Comparison of ENCODE assay signal across 9 mouse cellular contexts in the genomic region with DNA sequence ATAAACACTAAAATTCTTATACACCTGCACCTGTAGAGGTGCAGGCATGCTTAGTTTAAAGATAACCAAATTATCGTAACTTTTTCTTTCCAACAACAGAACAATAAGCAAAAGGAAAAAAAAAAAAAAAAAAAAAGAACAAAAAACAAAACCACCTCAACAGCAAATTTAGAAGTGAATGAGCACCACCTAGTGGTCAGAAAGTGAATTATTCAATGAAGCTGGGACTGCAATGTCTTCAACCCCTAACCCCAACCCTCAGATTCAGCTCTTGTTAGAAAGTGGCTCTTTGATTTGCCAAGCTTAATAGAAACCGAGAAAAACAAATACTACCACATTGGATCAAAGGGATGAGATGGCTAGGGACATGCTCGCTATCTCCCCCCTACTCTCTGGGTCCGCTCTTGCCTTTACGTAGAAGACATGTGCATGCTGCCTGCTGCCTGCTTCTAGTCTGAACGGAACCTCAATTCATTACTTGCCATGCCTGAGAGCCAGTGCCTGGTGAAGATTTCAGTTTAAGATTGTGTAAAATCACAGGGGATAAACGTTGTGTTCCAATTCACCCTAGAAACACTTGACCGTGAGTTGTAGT.
DNase-seq lines count a peak whose midpoint lies in the region; TF ChIP-seq lines count a peak whose summit lies in the region.
"Had no signal": no experiment of that assay in that cellular context is flagged by ENCODE, and none has a peak within 500 bp of the region (broad histone marks: within the 10 kb centered on the region; RNA-seq: fewer than 3 reads in every experiment).

No protein-coding gene starts in this region.

- H3K4me1 ChIP-seq in liver, adult 2 months (ENCODE audit: control insufficient read depth, insufficient read depth, low read length), result no peaks in the 10 kb centered on the region
- H3K4me1 ChIP-seq: neural tube, embryonic 12.5 days had no signal

- 56% methylated on average over 8 of the region's 8 CpGs for WGBS in liver, adult 2 months

- peak; percentile 21 to 37 for DNase-seq in cerebellum, adult 18-20 months
- DNase-seq in cerebellum, adult 11-12 months, result no peak
- peak; percentile 41 for DNase-seq in liver, adult 2 months (ENCODE audit: extremely low read depth, low read depth, low spot score)
- DNase-seq in liver, result no peak
- DNase-seq in brain, adult 2 months (ENCODE audit: low read depth, low spot score), result peak; percentile 80
- peak; percentile 72 to 78 for DNase-seq in heart, postnatal 10 days
- peak; percentile 15 for DNase-seq in naive thymus-derived CD4-positive, alpha-beta T cell, adult 2 months (ENCODE audit: low read depth)
- DNase-seq in gastrocnemius, adult 8-10 months (ENCODE audit: low spot score in 2 of 2), result no peak

- H3K4me3 ChIP-seq in liver, adult 2 months (ENCODE audit: insufficient read depth, low read depth, low read length), result no peak overlapping the region
- H3K4me3 ChIP-seq: neural tube, embryonic 12.5 days had no signal

- no peaks in the 10 kb centered on the region for H3K79me2 ChIP-seq in liver, adult 2 months (ENCODE audit: control insufficient read depth, insufficient read depth, low read length)

- H3K9ac ChIP-seq in liver, adult 2 months (ENCODE audit: low read depth, low read length), result no peak overlapping the region
- H3K9ac ChIP-seq: neural tube, embryonic 12.5 days had no signal

- no peaks in the 10 kb centered on the region for H3K27me3 ChIP-seq in liver, adult 2 months (ENCODE audit: control insufficient read depth, insufficient read depth, low read length)
- H3K27me3 ChIP-seq: neural tube, embryonic 12.5 days had no signal

- H3K27ac ChIP-seq in liver, adult 2 months (replicated peaks; ENCODE audit: insufficient read depth, low read depth, low read length), result no peak overlapping the region
- H3K27ac ChIP-seq: neural tube, embryonic 12.5 days had no signal

- intact Hi-C loops in heart, postnatal 10 days (cut with DNase I), result loop anchor here (2.0 to 5.0 kb wide), 6 partner anchors 151 to 646 kb away; no protein-coding TSS in a partner anchor

- TF ChIP-seq POLR2A in liver, adult 2 months (IDR thresholded peaks at IDR 0.05; ENCODE audit: extremely low read depth, insufficient read depth, low read length), result no peak

- no peaks in the 10 kb centered on the region for H3K36me3 ChIP-seq in liver, adult 2 months (ENCODE audit: control insufficient read depth, insufficient read depth, low read length)
- H3K36me3 ChIP-seq: neural tube, embryonic 12.5 days had no signal

- no peak for TF ChIP-seq CTCF in liver, adult 2 months (IDR thresholded peaks at IDR 0.05; ENCODE audit: low read depth, low read length)

Comparison
In these comparisons a context has a peak if more than half of its experiments do, and no peak if none do; other contexts are left out.
1. DNase-seq: peak in cerebellum, adult 18-20 months (2 of 2), liver, adult 2 months (single experiment), brain, adult 2 months (single experiment), heart, postnatal 10 days (2 of 2) and naive thymus-derived CD4-positive, alpha-beta T cell, adult 2 months (single experiment); none in cerebellum, adult 11-12 months (single experiment), liver (single experiment) and gastrocnemius, adult 8-10 months (0 of 2).